Mouse (Mus musculus) C2C12 (cell line): Measurements from ENCODE around the gene Slc16a14.
"Not testable (repeated sequence)": the region's sequence is repeated elsewhere in the genome, so short reads cannot be mapped to it uniquely, and the experiment has no call there.

Experiments
- CTCF ChIP-seq: IDR thresholded peaks from one replicate; pipeline ENCODE4 v1.5.1; 2011; ENCODE audit not compliant: control insufficient read depth, insufficient read depth, insufficient read length
- USF1 ChIP-seq: IDR thresholded peaks from one replicate; pipeline ENCODE4 v1.6.1; 2011; ENCODE audit warnings: low read depth, mild to moderate bottlenecking, control low read depth, moderate library complexity

DNA sequence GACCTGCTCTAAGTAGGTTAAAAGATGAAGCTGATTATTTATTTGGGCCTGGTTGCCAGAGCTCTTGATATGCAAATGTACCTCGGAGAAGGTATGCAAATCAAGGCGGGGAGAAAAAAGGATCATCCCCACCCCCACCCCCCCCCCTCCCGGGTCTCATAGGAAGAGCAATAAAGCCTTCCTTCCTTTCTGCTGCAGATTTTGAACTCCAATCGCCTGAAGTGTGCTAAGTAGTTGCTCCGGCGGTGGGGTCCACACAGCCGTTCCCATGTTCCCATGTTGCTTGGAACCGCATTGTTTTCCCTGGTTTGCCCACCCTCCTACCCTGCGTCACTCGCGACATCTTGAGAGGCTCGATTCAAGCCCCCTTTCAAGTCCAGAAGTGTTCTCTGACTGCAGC, 26.8 kb upstream of the Slc16a14 start:
- not testable (repeated sequence) for TF ChIP-seq CTCF, USF1
